Mouse (Mus musculus) right cerebral cortex, postnatal 10 days (tissue): Measurements from ENCODE around the gene Cpsf4.
"Not testable (repeated sequence)": the region's sequence is repeated elsewhere in the genome, so short reads cannot be mapped to it uniquely, and the experiment has no call there.

Experiments
- DNase-seq, 2 experiments: peaks; one replicate each; pipeline ENCODE4 v3.0.0; 2021; ENCODE audit warnings: low spot score in 2 of 2

Gene Cpsf4

DNA sequence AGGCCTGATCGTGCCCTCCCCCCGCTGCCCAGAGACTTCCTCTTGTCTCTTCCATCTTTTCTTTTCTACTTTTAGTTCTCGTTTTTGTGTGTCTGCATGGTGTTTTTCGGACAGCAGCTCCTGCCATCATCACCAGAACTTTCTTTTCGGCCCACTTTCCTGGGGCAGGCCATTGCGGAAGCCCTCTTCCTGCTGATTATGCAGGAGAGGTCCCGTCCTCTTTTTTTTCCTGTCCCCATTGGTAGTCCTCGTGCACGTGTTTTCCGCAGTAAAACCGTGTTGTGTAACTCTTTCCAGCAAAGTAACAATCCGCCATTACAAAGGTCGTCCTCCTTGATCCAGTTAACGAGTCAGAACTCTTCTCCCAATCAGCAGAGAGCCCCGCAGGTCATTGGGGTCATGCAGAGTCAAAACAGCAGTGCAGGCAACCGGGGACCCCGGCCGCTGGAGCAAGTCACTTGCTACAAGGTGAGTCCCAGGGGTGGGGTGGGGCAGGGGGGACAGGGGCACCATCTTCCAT, 11.5 kb downstream of the Cpsf4 start:
- no peak for DNase-seq

DNA sequence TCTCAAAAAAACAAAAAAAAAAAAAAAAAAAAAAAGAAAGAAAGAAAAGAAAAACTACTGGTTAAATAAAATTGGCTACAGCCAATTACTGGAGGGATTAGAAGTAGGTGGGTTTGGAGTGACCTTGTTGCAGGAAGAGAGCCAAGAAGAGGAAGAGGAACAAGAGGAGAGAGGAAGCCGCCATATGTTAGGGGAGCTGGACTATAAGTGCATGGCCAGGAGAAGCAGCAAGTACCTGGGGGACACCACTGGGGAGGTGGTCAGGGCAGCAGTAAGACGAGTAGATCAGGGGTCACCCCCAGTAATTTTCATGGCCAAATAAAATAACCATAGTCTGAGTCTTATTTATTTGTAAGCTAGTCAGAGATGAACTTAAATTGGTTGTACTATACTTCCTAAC, 18.2 kb downstream of the Cpsf4 start:
- DNase-seq, result no peak

DNA sequence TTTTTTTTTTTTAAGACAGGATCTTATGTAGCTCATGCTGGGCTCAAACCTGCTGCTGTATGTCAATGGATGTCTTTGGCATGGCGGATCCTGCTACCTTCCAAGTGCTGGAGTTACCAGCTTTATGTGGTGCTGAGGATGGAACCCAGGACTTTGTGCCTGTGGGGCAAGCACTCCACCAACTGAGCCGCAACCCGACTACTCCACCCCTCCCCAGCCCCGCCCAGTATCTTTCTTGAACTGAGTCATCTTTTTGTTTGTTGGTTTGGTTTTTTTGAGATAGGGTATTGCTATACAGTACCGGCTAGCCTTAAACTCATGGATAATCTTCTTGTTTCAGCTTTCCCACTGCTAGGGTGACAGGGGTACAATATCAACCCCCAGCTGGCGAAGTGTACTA, 22.4 kb downstream of the Cpsf4 start:
- DNase-seq, result no peak

DNA sequence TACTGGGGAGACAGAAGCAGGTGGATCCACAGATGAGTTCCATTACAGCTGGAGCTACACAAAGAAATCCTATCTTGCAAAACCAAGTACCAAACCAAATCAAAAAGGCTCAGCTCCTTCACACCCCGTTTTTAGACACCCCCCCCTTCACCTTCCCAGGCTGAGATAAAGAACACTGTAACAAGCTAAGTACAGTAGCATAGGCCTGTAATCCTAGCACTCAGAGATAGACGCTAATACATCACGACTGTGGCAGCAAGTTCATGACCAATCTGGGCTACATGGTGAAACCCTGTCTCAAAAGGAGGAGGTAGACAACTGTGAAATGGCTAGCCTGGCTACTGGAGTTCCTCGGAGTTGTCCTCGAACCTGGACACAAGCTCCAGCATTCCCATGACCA, 23.4 kb downstream of the Cpsf4 start:
- no peak for DNase-seq

DNA sequence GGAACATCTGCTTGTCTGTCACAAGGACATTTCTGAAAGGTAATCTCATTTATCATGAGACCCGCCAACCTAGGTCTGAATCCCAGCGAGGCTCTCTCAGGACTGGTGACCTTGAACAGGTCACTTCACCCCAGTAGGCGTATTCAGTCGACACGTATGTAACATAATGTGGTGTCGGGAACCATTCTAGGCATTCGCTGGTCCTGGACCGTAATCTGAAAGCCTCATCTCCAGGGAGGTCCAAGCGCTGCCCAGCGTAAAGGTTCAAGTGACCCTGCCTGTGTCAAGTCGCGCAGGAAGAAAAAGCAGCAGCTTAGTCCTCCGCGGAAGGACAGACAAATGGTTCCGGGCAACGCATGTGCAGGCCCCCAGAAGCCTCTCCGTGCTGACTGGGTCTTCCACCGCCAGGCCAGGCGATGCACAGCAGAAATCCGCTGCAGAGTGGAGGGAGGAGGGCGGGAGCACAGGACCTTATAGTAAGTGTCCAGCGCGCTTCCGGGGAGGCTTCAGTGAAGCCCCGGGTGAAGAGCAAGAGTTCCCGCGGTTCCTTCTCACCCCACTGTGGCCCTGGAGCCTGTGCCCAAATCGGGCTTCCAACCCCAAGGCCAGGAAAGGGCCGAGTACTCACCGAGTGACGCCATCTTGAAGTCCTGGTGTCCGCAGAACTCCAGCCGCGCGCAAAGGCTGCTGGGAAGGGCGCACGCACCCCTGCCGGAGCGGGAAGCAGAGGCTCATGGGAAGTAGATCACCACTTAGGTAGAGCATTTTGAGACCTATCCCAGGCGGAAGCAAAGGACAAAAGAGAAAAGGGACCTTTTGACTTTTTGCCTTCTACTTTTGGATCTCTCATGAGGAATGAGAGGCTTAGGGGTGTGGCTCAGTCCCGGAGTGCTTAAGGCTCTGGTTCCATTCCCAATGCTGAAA, 24.1 kb downstream of the Cpsf4 start:
- peak; percentile 94 for DNase-seq

DNA sequence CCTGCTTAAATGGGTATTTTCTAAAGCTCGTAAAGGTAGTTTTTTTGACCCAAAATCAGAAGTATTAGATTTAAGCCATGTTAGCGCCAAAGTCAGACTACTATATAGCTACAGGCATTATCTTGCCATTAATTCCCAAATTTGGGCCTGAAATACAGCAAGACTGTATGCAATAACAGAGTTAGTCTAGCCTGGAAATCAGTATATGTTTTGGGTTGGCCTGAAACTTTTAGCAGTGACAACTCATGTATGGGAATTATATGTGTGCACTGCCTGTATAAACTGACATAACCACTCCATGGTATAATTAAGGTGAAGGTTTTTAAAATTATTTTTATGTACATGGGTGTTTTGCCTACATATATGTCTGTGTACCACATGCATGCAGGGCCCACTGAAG, 24.9 kb downstream of the Cpsf4 start, which contains the start of gene Atp5j2:
Atp5j2 (minus strand) TSS at position 101 of the 400 bp plus-strand sequence.
- no peak for DNase-seq

DNA sequence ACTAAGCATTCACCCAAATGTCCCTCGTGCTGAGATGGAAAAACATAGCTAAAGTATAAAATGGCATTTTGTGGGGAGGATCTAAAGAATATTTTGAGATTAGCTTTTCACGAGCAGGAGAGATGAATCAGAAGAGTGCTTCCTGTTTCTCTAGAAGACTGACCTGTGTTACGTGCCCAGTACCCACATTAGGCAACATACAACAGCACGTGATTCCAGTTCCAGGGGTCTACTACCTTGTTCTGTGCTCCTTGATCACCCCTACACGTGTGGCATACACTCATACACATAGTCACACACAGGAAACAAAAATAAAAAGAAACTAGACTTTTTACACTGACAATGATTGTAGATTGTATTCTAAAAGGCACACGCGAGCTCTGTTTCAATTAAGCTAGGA, 33.4 kb downstream of the Cpsf4 start:
- DNase-seq, result no peak

DNA sequence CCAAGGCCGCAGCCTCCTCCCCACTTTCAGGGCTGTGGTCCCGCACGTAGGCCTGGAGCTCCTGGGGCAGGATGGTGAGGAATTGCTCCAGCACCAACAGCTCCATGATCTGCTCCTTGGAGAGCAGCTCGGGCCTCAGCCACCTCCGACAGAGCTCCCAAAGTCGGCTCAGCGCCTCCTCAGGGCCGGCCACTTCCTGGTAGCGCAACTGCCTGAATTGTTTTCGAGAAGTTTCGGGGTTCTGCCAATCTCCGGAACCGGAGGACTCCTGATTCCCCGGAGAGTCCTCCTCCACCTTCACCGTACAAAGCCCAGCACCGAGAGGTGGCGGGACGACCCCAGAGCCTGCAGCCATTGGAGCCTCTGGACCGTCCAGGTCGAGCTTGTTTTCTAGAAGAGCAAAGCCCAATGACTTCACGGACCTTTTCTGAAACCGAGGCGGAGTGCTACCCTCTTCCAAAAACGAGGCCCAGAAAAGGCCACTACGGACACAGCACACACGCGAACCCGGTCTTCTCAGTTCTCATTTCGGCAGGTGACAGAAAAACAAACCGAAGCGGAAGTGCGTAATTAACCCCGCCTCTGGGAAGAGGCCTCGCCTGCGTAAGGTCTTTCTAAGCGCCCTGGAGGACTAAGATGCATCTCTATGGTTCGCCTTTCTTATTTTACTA, 34.4 kb downstream of the Cpsf4 start, which contains the start of gene Zkscan14:
Zkscan14 (minus strand) TSS at position 548 of the 671 bp plus-strand sequence.
- DNase-seq, result peak; percentile 85 to 86

DNA sequence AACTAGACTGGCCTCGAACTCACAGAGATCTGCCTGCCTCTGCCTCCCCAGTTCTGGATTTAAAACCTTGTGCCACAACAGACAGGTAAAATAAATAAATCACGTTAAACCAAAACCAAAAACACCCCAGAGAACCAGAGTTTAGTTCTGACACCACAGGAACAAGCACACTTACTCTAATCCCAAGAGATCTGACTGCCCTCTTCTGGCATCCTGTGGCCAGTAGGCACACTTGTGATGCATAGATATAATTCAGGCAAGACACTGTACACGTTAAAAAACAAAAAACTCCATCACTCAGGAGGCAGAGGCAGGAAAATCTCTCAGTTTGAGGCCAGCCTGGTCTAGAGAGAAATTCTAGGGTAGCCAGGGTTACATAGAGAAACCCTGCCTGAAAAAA, 35.4 kb downstream of the Cpsf4 start:
- DNase-seq, result no peak

DNA sequence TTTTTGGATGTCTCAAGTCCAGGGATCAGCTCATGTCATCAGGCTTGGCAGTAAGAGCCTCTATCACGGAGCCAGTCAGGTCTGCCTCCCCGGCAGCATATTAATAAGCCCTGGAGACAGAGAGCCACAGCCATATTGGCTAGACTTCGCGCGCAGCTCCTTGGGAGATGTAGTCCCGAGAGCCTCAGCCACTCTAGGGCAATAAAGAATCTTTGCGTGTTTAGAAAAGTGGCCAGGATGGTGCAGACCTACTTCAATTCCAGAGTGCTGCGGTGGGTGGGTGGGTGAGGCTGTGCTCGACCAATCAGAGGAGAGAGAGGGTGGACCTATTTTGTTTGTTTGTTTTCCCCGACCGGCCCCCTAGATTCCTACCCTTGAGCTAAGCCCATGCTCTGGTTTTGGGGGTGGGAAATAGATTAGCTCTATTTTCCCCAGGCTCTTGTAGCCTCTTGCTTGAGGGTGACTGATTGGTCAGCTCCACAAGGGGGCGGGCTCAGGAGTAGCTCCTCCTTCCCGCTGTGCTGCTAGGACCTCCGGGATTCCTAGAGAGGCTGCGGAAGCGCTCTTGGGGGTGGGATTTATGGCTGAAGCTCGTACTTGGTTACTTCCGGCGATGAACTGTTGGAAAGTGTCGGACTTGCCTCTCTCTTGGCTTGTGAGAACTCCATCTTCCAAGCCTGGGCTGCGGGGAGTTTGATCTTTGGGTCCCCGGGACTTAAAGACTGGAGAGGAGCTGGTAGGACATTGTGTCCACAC, 37.1 kb downstream of the Cpsf4 start, which contains the start of gene Zkscan5:
Zkscan5 (plus strand) TSS at position 627 of the 756 bp plus-strand sequence.
- DNase-seq, result peak; percentile 99

DNA sequence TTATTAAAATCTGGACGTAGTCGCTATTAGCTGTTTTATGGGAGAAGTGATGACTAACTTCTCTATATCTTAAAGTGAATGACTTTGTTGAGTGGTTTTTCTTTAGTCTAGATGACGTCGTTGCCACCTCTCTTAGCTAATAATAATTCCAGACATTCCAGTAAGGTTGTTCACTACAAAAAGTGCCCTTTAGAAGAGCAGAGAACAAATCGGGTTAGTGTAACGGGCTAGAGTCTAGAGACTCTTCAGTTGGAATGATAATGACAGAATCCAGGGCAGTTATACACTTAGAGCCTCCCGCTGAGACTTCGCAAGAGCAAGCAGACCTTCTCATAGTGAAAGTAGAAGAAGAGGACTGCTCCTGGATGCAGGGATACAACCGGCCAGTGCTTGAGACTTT, 38.0 kb downstream of the Cpsf4 start:
- no peak for DNase-seq

DNA sequence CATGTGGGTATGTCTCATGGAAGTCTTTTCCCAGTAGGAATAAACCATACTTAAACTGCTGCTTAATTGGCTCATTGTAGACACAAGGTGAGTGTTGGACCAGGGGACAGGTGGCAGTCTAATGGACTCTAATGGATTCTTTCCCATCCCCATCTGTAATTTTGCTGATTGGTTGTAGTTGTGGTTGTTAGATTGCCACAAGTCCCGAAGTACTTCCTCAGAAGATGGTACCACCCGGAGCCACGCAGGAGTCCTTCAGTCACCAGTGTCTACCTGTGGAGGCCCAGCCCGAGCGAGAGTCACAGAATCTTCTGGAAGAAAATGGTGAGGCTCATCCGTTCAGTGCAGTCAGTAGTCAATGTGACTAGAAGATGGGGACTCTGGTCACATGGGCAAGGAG, 40.4 kb downstream of the Cpsf4 start:
- no peak for DNase-seq

DNA sequence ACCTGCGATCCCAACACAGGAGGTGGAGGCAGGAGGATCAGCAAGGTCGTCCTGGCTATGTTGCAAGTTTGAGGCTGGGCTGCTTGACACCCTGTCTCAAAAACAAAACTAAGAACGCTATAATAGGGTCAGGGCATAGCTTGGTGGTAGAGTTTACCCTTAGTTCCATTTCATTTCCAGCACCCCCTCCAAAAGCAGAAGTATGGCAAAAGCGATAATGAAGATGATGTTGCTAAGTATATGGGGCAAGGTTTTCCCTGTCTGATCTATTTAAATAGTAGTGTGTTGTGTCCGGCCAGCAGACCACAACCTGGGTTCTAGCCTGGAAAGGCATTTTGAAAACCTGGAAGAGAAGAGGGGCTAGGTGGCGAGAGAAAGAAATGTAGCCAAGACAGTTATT, 40.9 kb downstream of the Cpsf4 start:
- DNase-seq, result no peak

DNA sequence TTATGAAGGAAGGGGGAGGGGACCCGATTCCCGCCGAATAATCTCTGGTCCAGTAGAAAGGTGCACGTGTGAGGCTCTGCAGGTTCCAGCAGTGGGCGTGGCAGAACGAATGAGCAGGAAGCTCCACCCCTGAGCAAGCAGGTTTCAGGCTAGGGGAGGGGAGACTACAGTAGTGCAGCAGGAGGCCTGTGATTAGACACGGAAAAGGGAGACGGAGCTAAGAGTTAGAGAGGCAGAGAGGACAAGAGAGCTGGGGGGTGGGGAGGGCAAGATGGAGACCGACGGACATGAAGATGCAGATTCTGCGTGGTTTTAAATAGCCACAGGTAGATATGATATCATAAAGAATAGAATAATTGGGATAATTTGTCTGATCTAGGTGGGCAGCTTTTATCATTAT, 41.4 kb downstream of the Cpsf4 start:
- DNase-seq, result not testable (repeated sequence)

DNA sequence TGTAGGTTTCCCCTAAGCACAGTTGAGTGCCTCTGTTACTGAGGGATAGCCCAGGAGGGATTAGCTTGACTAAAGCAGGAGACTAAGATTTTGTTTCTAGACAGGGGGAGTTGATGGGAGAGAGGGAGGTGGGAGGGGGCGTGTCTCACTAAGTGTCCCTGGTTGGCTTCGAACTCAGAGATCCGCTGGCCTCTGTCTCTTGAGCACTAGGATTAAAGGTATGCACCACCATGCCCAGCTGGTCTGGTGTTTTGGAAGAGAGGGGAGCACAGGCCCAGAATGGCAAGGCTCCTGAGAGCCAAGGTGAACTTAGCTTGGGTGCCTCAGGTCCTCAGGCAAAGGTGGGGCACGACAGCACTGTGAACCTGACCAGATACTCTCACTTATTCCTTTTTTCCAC, 44.3 kb downstream of the Cpsf4 start:
- DNase-seq, result no peak

DNA sequence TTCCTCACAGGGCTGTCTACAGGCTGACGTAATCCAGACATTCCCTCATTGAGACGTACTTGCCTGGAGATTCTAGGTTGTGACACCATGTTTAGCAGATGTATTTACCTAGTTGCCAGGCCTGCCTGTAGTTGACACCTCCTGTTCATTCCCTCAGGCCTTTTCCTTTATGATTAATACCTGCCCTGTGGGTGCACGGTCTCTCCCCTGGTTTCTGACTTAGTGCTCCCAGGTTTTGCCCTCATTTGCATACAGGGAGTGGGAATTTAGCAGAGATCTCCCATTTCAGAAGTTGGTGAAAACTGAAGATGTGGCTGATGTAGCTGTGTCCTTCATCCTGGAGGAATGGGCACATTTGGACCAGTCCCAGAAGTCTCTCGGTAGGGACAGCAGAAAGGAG, 45.2 kb downstream of the Cpsf4 start:
- DNase-seq, result no peak

DNA sequence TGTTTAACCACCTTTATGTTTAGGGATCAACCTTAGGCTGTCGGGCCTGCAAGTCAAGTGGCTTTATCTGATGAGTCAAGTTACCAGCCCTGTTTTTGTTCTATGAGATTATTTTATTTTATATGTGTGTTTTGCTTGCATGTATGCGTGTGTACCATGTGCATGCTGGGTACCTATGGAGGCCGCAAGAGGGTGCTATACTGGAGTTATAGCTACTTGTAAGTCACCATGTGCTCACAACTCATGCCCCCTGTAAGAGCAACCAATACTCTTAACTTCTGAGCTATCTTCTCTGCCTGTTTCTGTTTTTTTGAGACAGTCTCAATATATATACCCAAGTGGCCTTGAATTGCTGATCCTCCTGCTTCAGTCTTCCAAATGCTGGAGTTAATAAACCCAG, 46.5 kb downstream of the Cpsf4 start:
- no peak for DNase-seq

DNA sequence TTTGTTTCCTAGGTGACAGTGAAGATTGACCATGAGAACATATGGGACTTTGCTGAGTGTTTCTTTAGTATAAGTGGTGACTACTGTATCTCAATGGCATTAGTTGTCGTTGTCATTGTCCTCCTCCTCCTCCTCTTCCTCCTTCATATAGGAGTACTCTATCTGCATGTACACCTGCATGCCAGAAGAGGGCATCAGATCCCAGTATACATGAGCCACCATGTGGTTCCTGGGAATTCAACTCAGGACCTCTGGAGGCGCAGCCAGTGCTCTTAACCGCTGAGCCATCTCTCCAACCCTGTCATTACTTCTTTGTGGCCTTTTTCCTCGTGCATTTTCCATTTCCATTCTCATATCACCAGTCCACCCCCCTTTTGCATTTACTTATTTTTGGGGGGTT, 47.7 kb downstream of the Cpsf4 start:
- DNase-seq, result no peak

DNA sequence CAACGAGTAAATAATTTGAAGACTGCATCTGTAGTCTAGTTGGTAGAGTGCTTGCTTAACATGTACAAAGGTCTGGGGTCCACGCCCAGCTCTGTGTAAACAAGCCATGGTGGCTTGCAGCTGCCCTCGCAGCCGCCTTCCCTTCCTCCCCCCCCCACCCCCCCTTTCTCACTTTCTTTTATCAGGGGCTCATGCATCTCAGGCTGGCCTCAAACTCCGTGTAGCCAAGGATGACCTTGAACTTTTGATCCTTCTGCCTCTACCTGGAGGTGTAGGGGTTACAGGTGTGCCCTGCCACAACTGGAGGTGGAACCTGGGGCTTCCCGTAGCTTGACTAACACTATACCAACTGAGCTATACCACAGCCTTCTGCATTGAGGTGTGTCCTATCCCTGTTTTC, 50.7 kb downstream of the Cpsf4 start:
- DNase-seq, result no peak

DNA sequence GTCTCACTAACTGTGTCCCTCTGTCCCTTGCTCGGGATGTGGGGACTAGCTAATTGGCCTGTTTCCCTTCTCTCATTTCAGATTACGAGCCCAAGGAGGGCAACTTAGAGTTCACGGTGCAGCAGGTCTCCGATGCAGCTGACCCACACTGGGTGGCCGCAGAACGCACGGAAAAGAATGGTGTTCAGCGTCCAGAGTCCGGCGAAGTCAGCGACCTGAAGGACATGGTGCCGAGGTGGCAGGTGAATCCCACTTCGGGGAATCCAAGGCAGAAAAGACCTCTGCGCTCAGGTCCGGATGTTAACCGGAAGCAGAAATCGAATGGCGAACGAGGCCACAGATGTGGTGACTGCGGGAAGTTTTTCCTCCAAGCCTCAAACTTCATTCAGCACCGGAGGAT, 51.2 kb downstream of the Cpsf4 start:
- no peak for DNase-seq

DNA sequence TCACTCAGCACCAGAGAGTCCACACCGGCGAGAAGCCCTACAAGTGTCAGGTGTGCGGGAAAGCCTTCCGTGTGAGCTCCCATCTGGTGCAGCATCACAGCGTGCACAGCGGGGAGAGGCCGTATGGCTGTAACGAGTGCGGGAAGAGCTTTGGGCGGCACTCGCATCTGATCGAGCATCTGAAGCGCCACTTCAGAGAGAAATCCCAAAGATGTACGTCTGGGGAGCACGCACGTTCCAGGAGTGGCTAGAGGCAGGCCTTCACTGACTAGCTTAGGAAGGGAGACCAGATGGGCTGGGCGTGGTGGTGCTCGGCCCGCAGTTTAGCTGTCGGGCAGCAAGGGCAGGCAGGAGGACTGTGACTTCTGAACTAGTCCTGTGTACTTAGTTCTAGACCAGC, 51.7 kb downstream of the Cpsf4 start:
- DNase-seq, result no peak

DNA sequence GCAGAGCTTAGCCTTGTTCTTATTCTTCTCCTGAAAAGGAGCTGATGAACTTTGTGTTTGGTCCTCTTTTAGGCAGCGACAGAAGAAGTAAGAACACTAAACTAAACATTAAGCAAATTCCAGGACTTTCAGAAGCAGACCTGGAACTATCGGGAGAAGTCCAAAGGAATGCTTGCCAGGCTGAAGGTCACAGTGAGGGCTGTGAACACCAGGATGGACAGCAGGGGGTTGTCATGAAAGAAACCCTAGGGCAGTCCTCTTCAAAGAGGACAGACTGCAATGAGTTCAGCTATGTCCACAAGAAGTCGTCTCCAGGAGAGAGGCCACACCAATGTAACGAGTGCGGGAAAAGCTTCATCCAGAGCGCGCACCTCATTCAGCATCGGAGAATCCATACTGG, 53.0 kb downstream of the Cpsf4 start:
- no peak for DNase-seq
